Mouse (Mus musculus) heart, adult 2 months (tissue): ENCODE results near the gene Spock1.

Source experiments
- CTCF ChIP-seq: fragments of 200-600 bp; IDR thresholded peaks from 2 replicates; pipeline ENCODE4 v1.8.1; 2022; ENCODE audit warnings: antibody characterized with exemption, mild to moderate bottlenecking, moderate library complexity
- POLR2A ChIP-seq: fragments of 200-500 bp; IDR thresholded peaks from 2 replicates; pipeline ENCODE4 v1.6.1; 2011; ENCODE audit warnings: mild to moderate bottlenecking, low read depth, low read length, control low read depth; ENCODE audit not compliant: insufficient read depth

- TF ChIP-seq POLR2A (no peak), CTCF (no peak)
Observed at GRCm38 (mm10) chr13:57474068-57474467, 434.1 kb downstream of the Spock1 start.
